Mouse (Mus musculus) intestine, embryonic 15.5 days (tissue): ENCODE results near the gene Insl6. TPM values are rescaled to one million over a fixed set of nuclear protein-coding genes. Genes with fewer than 3 reads are reported as not detected.

Source experiments
- ATAC-seq: fragments of 200-750 bp; cut with Nextera tagmentation; 2 replicates; pipeline ENCODE4 v1.8.0; 2017; ENCODE audit warnings: moderate TSS enrichment, moderate library complexity
- H3K27ac ChIP-seq: fragments of 300-500 bp; sonication (generic); 2 replicates; pipeline ENCODE4 v1.5.1; 2015; ENCODE audit warnings: mild to moderate bottlenecking, inconsistent platforms
- H3K27me3 ChIP-seq: fragments of 300-500 bp; sonication (generic); replicated peaks from 2 replicates; pipeline ENCODE4 v1.6.1; 2015; ENCODE audit warnings: inconsistent platforms
- H3K36me3 ChIP-seq: fragments of 300-500 bp; sonication (generic); 2 replicates; pipeline ENCODE4 v1.6.1; 2015; ENCODE audit warnings: inconsistent platforms
- H3K4me1 ChIP-seq: fragments of 300-500 bp; sonication (generic); replicated peaks from 2 replicates; pipeline ENCODE4 v1.6.1; 2015; ENCODE audit warnings: inconsistent platforms
- H3K4me2 ChIP-seq: fragments of 300-500 bp; sonication (generic); replicated peaks from 2 replicates; pipeline ENCODE4 v1.6.1; 2015; ENCODE audit warnings: mild to moderate bottlenecking, inconsistent platforms
- H3K4me3 ChIP-seq: fragments of 300-500 bp; sonication (generic); replicated peaks from 2 replicates; pipeline ENCODE4 v1.5.1; 2015; ENCODE audit warnings: inconsistent platforms
- H3K9ac ChIP-seq: fragments of 300-500 bp; sonication (generic); 2 replicates; pipeline ENCODE4 v1.6.1; 2015; ENCODE audit warnings: inconsistent platforms
- H3K9me3 ChIP-seq: fragments of 300-500 bp; sonication (generic); 2 replicates; pipeline ENCODE4 v1.6.1; 2016; ENCODE audit warnings: inconsistent platforms
- WGBS: fragments of 180-500 bp; shearing (Covaris S2); methylation state at CpG from one replicate; pipeline ENCODE4 v1.1.7; 2015; 5-methylcytosine and 5-hydroxymethylcytosine counted together
- polyA plus RNA-seq: library from polyadenylated mRNA; unstranded; fragments of >200 nt; fragmentation: Nextera tagmentation; extraction: Ambion mirVana; gene quantifications from 2 replicates; pipeline ENCODE4 v1.2.1, GENCODE M21; 2015

Gene Insl6
- polyA plus RNA-seq, 1 experiment from 2014 or later: 13.8 TPM

DNA sequence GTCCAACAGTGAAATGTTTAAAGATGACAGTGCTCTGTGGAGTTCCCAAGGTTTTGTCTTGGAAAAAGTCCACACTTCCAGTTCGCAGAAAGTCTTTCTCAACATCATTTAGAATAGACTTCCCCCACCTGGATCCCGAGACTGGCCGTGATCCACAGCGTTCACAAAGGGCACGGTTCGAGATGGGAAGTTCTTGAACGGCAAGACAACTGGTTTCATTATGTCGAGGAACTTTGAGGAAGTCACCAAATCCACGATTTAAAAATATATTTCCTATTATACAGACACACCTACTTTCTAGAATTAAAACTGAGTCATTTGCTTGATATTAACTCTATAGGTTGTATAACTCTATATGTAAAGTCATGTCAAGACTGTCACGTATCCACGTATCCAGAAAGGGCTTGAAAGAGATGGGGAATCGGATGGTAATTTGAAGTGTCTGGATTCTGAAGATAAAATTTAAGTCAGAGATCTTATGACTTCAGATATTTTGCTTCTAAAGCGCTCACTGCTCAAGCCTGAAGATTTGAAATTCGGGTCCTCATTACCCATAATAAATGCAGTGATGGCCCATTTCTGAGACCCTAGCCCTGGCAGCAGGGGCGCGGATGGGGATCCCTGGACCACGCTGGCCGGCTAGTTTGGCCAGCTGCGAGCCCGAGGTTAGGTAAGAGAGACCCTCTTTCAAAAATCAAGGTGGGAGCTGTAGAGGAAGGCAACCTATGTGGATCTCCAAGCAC, 41.2 kb upstream of the Insl6 start:
- peaks cover 3% of the 10 kb centered on the region; the same call in 1 of the 2 replicates for H3K4me1 ChIP-seq
- peak overlapping the region; percentile 29; the same call in 1 of the 2 replicates for H3K9ac ChIP-seq
- no peak for ATAC-seq
- 59% methylated on average over 20 of the region's 20 CpGs for WGBS
- H3K4me3 ChIP-seq: peak overlapping the region; percentile 49
- peak overlapping the region; percentile 84 for H3K4me2 ChIP-seq
- H3K36me3 ChIP-seq: no peaks in the 10 kb centered on the region
- H3K27ac ChIP-seq: no peak overlapping the region
- H3K9me3 ChIP-seq: no peaks in the 10 kb centered on the region
- no peaks in the 10 kb centered on the region for H3K27me3 ChIP-seq

DNA sequence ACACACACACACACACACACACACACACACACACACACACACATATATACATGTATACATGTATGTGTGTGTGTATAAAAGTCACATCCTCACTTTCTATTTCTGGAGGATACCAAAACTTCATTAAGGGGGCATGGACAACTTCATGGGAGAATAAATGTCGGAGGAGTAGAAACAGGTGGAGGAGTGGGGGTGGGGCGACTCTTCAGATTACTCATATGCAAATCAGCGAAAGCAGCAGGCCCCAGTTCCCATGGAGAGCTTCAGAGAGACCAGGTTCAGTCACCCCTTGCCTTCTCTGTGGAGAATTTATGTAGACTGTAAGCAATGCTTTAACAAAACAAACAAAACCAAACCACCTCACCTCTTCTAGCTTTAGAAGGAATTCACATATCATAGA, 39.9 kb upstream of the Insl6 start:
- H3K27ac ChIP-seq: no peak overlapping the region
- no peaks in the 10 kb centered on the region for H3K9me3 ChIP-seq
- no peak for ATAC-seq
- peaks cover 11% of the 10 kb centered on the region; the same call in 1 of the 2 replicates for H3K4me1 ChIP-seq
- H3K4me3 ChIP-seq: no peak overlapping the region
- H3K36me3 ChIP-seq: no peaks in the 10 kb centered on the region
- H3K27me3 ChIP-seq: no peaks in the 10 kb centered on the region
- no peak overlapping the region for H3K9ac ChIP-seq
- 29% methylated on average over 3 of the region's 3 CpGs for WGBS
- H3K4me2 ChIP-seq: no peak overlapping the region

DNA sequence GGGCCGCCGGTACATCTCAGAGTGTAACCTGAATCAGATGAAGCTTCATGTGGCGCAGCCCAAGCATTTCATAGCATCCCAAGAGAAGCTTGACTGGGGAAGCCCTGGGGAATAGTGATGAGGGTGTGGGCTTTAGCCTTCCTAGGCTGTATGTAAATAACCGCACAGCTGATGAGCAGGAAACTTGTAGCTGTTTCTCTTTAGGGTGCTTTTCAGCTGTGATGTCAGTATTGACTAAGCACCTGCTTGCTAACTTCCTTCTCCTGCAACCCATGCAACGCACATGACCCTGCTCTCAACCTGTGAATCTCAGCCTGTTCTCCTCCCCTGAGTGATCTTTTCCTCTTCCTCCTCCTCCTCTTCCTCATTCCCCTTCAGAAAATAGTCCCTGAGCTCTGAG, 38.9 kb upstream of the Insl6 start:
- Histone ChIP-seq H3K4me2 (no peak overlapping the region), H3K27me3 (no peaks in the 10 kb centered on the region), H3K9ac (no peak overlapping the region), H3K4me3 (no peak overlapping the region), H3K9me3 (no peaks in the 10 kb centered on the region), H3K27ac (no peak overlapping the region), H3K4me1 (peaks cover 11% of the 10 kb centered on the region; the same call in 1 of the 2 replicates), H3K36me3 (no peaks in the 10 kb centered on the region)
- no peak for ATAC-seq
- WGBS: 78% methylated on average over 5 of the region's 5 CpGs

DNA sequence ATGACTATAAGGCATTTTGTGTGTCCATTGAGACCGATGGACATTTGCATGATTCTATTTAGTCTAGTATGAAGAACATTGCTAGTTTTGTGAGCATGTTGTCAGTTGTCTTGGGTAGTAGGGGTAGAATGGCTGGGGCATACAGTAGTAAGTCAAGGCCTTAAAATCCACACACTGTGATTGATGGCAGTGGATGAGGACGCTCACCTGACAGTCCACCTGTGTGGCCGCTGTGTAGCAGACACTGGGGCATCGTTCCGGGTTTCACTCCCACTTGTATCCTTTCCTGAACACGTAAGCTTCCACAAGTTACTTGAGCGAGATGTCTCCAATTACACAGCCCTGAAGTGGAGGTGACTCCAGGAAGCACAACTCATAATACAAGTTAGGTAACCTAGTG, 38.4 kb upstream of the Insl6 start:
- no peak overlapping the region for H3K27ac ChIP-seq
- no peak for ATAC-seq
- H3K4me3 ChIP-seq: no peak overlapping the region
- H3K4me2 ChIP-seq: no peak overlapping the region
- H3K36me3 ChIP-seq: no peaks in the 10 kb centered on the region
- peaks cover 11% of the 10 kb centered on the region; the same call in 1 of the 2 replicates for H3K4me1 ChIP-seq
- no peaks in the 10 kb centered on the region for H3K9me3 ChIP-seq
- WGBS: 88% methylated on average over 7 of the region's 7 CpGs
- no peak overlapping the region for H3K9ac ChIP-seq
- H3K27me3 ChIP-seq: no peaks in the 10 kb centered on the region

DNA sequence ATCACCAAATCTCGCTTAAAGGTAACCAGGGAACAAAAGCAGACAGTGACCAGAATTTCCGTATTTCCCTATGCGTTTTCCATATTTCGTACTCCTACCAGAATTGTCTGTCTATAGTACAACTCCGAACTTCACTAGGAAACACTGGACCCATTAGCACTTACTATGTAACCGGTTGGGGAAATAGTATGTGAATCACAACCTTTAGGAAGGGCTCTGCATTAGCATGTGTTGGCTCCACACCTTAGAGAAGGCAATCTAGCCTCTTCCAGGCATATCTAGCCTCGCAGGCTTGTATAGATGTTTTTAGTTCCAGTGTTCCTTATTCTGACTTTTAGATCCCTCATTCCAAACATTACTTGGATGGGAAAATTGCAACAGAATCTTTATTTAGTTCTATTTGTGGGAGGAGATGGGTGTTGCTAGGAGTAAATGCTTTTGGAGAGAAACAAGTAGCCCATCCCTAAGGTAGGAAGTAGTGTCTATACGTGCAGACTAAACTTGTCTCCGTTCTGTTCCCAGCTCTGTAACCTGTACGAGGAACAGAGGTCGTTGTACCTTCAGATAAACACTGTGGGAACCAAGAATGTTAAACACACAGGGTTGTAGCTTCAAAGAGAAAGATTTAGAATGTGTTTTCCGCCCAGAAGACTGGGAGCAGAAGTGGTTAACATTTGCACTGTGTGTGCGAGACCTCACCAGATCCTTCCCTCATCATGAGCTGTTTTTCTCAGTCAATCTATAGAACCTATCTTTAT, 37.2 kb upstream of the Insl6 start:
- 24% methylated on average over 13 of the region's 13 CpGs for WGBS
- peak overlapping the region; percentile 65 for H3K4me3 ChIP-seq
- no peak overlapping the region for H3K27ac ChIP-seq
- peak overlapping the region; percentile 78 for H3K4me2 ChIP-seq
- H3K27me3 ChIP-seq: no peaks in the 10 kb centered on the region
- H3K36me3 ChIP-seq: no peaks in the 10 kb centered on the region
- ATAC-seq: peak; percentile 42; the same call in 1 of the 2 replicates
- H3K9me3 ChIP-seq: no peaks in the 10 kb centered on the region
- H3K4me1 ChIP-seq: peaks cover 11% of the 10 kb centered on the region; the same call in 1 of the 2 replicates
- peak overlapping the region; percentile 74 for H3K9ac ChIP-seq

DNA sequence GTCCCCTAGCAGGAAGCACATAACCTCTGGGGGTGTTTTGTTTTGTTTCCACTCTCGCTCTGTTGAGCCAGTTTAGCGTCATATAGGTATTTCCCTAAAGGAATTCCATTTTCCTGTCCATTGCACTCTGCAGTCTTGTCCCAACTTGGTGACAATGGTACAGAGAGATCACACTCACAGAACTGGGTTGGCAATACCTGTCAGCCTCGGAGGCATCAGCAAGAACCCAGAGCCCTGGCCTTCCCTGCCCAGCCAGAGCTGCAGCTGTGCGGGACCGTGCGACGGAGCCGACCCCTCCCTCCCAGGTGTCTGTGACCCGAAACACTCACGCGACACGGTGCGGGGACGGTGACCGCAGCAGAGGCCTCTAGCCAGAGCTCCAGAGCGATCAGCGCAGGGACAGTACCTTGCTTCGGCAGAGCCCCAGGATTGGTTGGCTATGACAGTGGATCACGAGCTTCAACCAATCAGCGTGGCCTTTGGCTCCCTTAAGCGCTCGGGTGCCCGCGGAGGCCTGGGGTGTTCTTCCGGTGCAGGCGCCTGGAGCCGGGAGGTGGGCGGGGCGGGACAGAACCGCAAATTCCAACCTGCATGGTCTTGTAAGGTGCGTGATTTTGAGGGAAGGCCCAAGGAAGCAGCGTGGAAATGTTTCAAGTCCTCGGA, 36.4 kb upstream of the Insl6 start:
- Histone ChIP-seq H3K4me1 (peaks cover 9% of the 10 kb centered on the region; the same call in 1 of the 2 replicates), H3K36me3 (no peaks in the 10 kb centered on the region), H3K9ac (peak overlapping the region; percentile 74), H3K4me2 (peak overlapping the region; percentile 78), H3K27ac (peak overlapping the region; percentile 42; the same call in 1 of the 2 replicates), H3K27me3 (no peaks in the 10 kb centered on the region), H3K4me3 (peak overlapping the region; percentile 65), H3K9me3 (no peaks in the 10 kb centered on the region)
- ATAC-seq: peak; percentile 99
- 2% methylated on average over 33 of the region's 33 CpGs for WGBS

DNA sequence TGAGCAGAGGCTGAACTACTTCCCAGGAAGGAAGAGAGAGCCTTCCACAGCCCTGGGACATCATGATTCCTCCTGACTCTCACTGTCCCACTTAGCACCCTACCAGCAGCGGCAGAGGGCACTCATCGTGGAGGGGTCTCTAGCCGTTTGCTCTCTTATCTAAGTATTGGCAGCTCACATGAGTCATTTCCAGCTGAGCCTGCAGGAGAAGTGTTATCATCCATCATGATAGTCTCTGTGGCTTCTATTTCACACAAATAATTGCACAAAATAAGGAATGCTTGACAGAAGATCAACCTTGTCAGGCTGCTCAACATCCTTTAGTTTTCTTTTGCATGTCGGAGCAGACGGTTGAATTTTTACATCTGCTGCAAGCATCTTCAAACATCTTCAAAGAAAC, 35.1 kb upstream of the Insl6 start:
- peak overlapping the region; percentile 78 for H3K4me2 ChIP-seq
- 71% methylated on average over 5 of the region's 5 CpGs for WGBS
- H3K4me3 ChIP-seq: no peak overlapping the region; the same call in 1 of the 2 replicates
- no peaks in the 10 kb centered on the region for H3K36me3 ChIP-seq
- H3K27me3 ChIP-seq: no peaks in the 10 kb centered on the region
- H3K4me1 ChIP-seq: 0 out of 2 replicates have a peak, but pooled peaks cover 8% of the 10 kb centered on the region
- no peak for ATAC-seq
- H3K27ac ChIP-seq: no peak overlapping the region
- H3K9ac ChIP-seq: no peak overlapping the region
- H3K9me3 ChIP-seq: no peaks in the 10 kb centered on the region

DNA sequence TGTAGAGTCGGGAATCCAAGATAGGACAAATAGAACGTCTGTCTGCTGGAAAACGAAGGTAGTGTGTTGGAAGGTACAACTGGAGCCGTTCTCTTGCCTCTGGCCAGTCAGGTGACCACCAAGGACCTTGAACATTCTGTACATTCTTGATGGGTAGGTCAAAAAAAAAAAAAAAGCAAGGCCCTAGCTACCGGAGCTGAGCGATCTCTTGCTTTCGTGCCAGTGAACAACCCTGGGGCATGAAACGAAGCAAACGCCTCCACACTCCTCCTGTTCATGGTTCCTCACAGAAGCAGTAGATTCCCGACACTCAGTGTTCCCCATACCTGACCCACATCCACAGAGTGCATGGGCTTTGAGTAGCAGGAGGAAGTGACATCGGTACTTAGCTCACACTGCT, 31.1 kb upstream of the Insl6 start:
- Histone ChIP-seq H3K4me3 (no peak overlapping the region), H3K4me2 (no peak overlapping the region), H3K36me3 (no peaks in the 10 kb centered on the region), H3K9me3 (no peaks in the 10 kb centered on the region), H3K9ac (no peak overlapping the region), H3K4me1 (0 out of 2 replicates have a peak, but pooled peaks cover 7% of the 10 kb centered on the region), H3K27me3 (no peaks in the 10 kb centered on the region), H3K27ac (no peak overlapping the region)
- no peak for ATAC-seq
- 83% methylated on average over 11 of the region's 11 CpGs for WGBS

DNA sequence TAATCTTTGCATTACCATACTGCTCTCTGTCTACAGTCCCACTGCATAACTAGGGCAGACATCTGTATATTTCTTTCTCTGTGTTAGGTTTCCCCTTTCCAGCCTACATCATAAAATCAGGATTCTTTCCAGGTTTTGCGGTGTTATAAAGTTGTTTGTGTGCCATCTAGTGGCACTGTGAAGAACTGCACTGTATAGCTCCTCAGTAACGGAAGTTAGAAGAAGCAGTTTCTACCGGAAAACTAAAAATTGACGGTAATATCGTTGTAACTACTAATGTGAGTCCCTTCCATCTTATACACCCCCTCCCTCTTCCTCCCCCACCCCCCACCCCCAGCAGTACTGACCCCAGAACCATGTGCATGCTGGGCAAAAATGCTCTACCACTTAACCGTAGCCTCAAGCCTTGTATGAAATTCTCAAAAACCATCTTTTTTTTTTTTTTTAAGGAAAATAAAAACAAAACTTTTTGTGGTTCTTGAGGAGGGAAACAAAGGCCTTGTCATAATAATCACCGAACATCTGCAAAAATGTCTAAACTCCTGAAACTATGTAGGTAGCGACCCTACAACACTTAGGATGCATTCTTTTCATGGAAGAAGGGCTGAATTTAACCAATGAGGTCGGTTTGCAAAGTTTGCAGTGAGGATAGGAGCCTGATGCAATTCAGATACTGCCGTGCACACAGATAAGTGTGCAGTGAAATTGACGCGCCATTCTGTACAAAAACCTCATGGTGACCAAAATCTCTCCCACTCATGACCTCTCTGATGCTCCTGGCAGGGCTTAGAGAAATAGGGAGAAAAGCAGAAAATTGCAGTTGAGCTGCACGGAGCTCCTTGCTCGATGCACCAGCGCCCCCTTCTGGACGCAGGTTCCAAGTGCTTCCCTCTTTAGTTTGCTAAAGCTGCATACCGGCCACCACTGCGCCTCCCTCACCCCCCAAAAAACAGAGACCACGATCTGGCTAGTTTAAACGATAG, 30.0 kb upstream of the Insl6 start:
- H3K4me3 ChIP-seq: peak overlapping the region; percentile 26
- H3K36me3 ChIP-seq: no peaks in the 10 kb centered on the region
- H3K4me2 ChIP-seq: peak overlapping the region; percentile 58
- peak; percentile 80 for ATAC-seq
- H3K27me3 ChIP-seq: no peaks in the 10 kb centered on the region
- H3K9me3 ChIP-seq: no peaks in the 10 kb centered on the region
- WGBS: 4% methylated on average over 20 of the region's 20 CpGs
- H3K27ac ChIP-seq: no peak overlapping the region
- no peaks in the 10 kb centered on the region for H3K4me1 ChIP-seq
- no peak overlapping the region for H3K9ac ChIP-seq

DNA sequence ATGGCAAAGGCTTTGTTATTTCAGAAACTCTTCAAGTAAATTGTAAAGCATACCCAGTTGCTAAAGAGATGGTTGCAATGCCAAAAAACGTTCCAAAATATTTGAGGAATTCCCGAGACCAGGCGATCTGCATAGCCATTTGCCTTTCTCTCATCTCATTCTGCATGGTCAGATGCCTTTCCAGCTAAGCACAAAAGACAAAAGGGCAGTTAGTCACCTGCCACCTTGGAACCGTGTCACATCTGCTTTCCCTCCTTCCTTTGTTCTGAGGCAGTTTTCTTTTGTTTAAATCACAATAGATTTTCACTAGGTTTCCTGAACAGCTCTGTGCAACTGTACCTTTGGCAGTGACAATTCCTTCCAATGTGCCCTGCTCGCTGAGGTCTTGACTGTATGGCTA, 25.8 kb upstream of the Insl6 start:
- Histone ChIP-seq H3K4me3 (no peak overlapping the region), H3K36me3 (no peaks in the 10 kb centered on the region), H3K9ac (no peak overlapping the region), H3K4me1 (no peaks in the 10 kb centered on the region), H3K9me3 (no peaks in the 10 kb centered on the region), H3K27me3 (no peaks in the 10 kb centered on the region), H3K4me2 (no peak overlapping the region), H3K27ac (no peak overlapping the region)
- 61% methylated on average over 5 of the region's 5 CpGs for WGBS
- ATAC-seq: no peak

DNA sequence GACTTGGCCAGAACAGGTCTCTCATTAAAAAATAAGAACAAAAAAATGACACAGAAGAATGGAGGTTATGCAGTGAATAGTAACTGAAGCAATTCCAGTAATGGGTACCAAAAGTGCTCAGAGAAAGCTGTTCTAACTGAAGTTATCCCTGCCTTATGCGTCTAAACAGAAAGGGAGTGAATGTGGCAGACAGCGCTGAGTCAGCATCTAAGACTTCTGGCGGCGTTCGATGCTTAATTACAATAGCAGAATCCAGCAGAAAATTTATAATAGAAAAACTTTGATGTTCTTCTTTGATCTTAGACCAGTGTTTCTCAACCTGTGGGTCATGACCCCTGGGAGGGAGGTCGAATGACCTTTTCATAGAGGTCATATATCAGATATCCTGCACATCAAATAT, 20.5 kb upstream of the Insl6 start:
- no peak overlapping the region for H3K9ac ChIP-seq
- no peak for ATAC-seq
- no peak overlapping the region for H3K4me2 ChIP-seq
- 79% methylated on average over 6 of the region's 6 CpGs for WGBS
- H3K4me1 ChIP-seq: no peaks in the 10 kb centered on the region
- no peaks in the 10 kb centered on the region for H3K27me3 ChIP-seq
- H3K27ac ChIP-seq: no peak overlapping the region
- no peaks in the 10 kb centered on the region for H3K9me3 ChIP-seq
- no peak overlapping the region for H3K4me3 ChIP-seq
- H3K36me3 ChIP-seq: no peaks in the 10 kb centered on the region
